Comparison of ENCODE assay signal across 8 mouse cellular contexts in genomic region chr8:79680555-79680954, GRCm38 (mm10). TPM values are rescaled to one million over a fixed set of nuclear protein-coding genes. Genes with fewer than 3 reads are reported as not detected.
DNase-seq lines count a peak whose midpoint lies in the region; ATAC-seq and TF ChIP-seq lines count a peak whose summit lies in the region.

No protein-coding gene starts in this region.

- H3K9me3 ChIP-seq in intestine, embryonic 14.5 days (ENCODE audit: control insufficient read depth, low read length): no peaks in the 10 kb centered on the region
- no peaks in the 10 kb centered on the region for H3K9me3 ChIP-seq in liver, postnatal 0 days (ENCODE audit: low read length)
- H3K9me3 ChIP-seq in neural tube, embryonic 15.5 days (replicated peaks): no peaks in the 10 kb centered on the region

- TF ChIP-seq EP300 in liver, postnatal 0 days (IDR thresholded peaks at IDR 0.05; ENCODE audit: low read depth): no peak

- ATAC-seq in intestine, embryonic 14.5 days (replicated peaks; ENCODE audit: low FRiP score, low TSS enrichment, low read depth): peak; percentile 78
- ATAC-seq in liver, postnatal 0 days: peak; percentile 76
- peak; percentile 59 for ATAC-seq in neural tube, embryonic 15.5 days (ENCODE audit: low FRiP score)

- DNase-seq in thymus, adult 2 months: peak; percentile 7
- DNase-seq in thymus, adult 18-20 months: no peak
- DNase-seq in cerebellum, postnatal 25 days: peak; percentile 43 to 57
- peak; percentile 24 to 28 for DNase-seq in gastrocnemius, postnatal 4 days (ENCODE audit: low spot score in 2 of 2)
- DNase-seq in intestine, embryonic 14.5 days (ENCODE audit: low spot score): peak; percentile 65
- DNase-seq in liver, postnatal 0 days: peak; percentile 24
- DNase-seq in frontal cortex, postnatal 10 days (ENCODE audit: low spot score in 2 of 2): no peak

- H3K27ac ChIP-seq in thymus, adult 2 months (ENCODE audit: control insufficient read depth, insufficient read depth, low read length): no peak overlapping the region
- H3K27ac ChIP-seq in intestine, embryonic 14.5 days (ENCODE audit: low read depth): no peak overlapping the region
- no peak overlapping the region for H3K27ac ChIP-seq in liver, postnatal 0 days (ENCODE audit: low read depth)
- no peak overlapping the region for H3K27ac ChIP-seq in neural tube, embryonic 15.5 days (replicated peaks)

- TF ChIP-seq CTCF in thymus, adult 2 months (IDR thresholded peaks at IDR 0.05; ENCODE audit: borderline replicate concordance, control insufficient read depth, extremely low read depth, insufficient read depth, low read length, poor library complexity): no peak
- no peak for TF ChIP-seq CTCF in liver, postnatal 0 days (IDR thresholded peaks at IDR 0.05; ENCODE audit: low read depth)

- H3K36me3 ChIP-seq in thymus, adult 2 months (ENCODE audit: control insufficient read depth, insufficient read depth, low read length): peaks cover 27% of the 10 kb centered on the region
- peaks cover 48% of the 10 kb centered on the region for H3K36me3 ChIP-seq in intestine, embryonic 14.5 days (ENCODE audit: control insufficient read depth, insufficient read depth, low read length)
- H3K36me3 ChIP-seq in liver, postnatal 0 days (replicated peaks; ENCODE audit: insufficient read depth, low read length): peaks cover 13% of the 10 kb centered on the region
- H3K36me3 ChIP-seq in neural tube, embryonic 15.5 days: peaks cover 31% of the 10 kb centered on the region

- no peaks in the 10 kb centered on the region for H3K27me3 ChIP-seq in thymus, adult 2 months (ENCODE audit: control insufficient read depth, insufficient read depth, low read length)
- no peaks in the 10 kb centered on the region for H3K27me3 ChIP-seq in intestine, embryonic 14.5 days (replicated peaks; ENCODE audit: control insufficient read depth, insufficient read depth, low read length)
- H3K27me3 ChIP-seq in liver, postnatal 0 days (ENCODE audit: insufficient read depth, low read length): no peaks in the 10 kb centered on the region
- no peaks in the 10 kb centered on the region for H3K27me3 ChIP-seq in neural tube, embryonic 15.5 days (replicated peaks)

- H3K4me2 ChIP-seq in intestine, embryonic 14.5 days (ENCODE audit: low read length): peak overlapping the region; percentile 60
- H3K4me2 ChIP-seq in liver, postnatal 0 days (ENCODE audit: low read depth, low read length): peak overlapping the region; percentile 76
- H3K4me2 ChIP-seq in neural tube, embryonic 15.5 days: peak overlapping the region; percentile 59

- peaks cover 4% of the 10 kb centered on the region; the same call in 1 of the 2 replicates for H3K4me1 ChIP-seq in thymus, adult 2 months (replicated peaks; ENCODE audit: control insufficient read depth, insufficient read depth, low read length)
- no peaks in the 10 kb centered on the region for H3K4me1 ChIP-seq in intestine, embryonic 14.5 days (replicated peaks; ENCODE audit: control insufficient read depth, insufficient read depth, low read length)
- peaks cover 9% of the 10 kb centered on the region for H3K4me1 ChIP-seq in liver, postnatal 0 days (ENCODE audit: insufficient read depth)
- 0 out of 2 replicates have a peak, but pooled peaks cover 7% of the 10 kb centered on the region for H3K4me1 ChIP-seq in neural tube, embryonic 15.5 days

- peak overlapping the region; percentile 39 for H3K4me3 ChIP-seq in thymus, adult 2 months (ENCODE audit: control insufficient read depth, insufficient read depth, low read length)
- H3K4me3 ChIP-seq in intestine, embryonic 14.5 days (ENCODE audit: low read depth, low read length): peak overlapping the region; percentile 40
- H3K4me3 ChIP-seq in liver, postnatal 0 days (ENCODE audit: low read depth, low read length): peak overlapping the region; percentile 55
- H3K4me3 ChIP-seq in neural tube, embryonic 15.5 days (replicated peaks): peak overlapping the region; percentile 30

- 0 out of 2 replicates have a peak overlapping the region, but pooled peaks have one; percentile 25 for H3K9ac ChIP-seq in intestine, embryonic 14.5 days (ENCODE audit: low read length)
- H3K9ac ChIP-seq in liver, postnatal 0 days (replicated peaks): peak overlapping the region; percentile 62
- no peak overlapping the region for H3K9ac ChIP-seq in neural tube, embryonic 15.5 days (replicated peaks)

- no peak for TF ChIP-seq POLR2A in thymus, adult 2 months (IDR thresholded peaks at IDR 0.05; ENCODE audit: control insufficient read depth, extremely low read depth, insufficient read depth, low read length, poor library complexity)

- 9% methylated on average over 34 of the region's 34 CpGs for WGBS in thymus, adult 2 months
- 8% methylated on average over 34 of the region's 34 CpGs for WGBS in intestine, embryonic 14.5 days
- 9% methylated on average over 34 of the region's 34 CpGs for WGBS in liver, postnatal 0 days (ENCODE audit: insufficient replicate concordance)
- 9% methylated on average over 34 of the region's 34 CpGs for WGBS in neural tube, embryonic 15.5 days

RNA-seq across cellular contexts. Expression of gene Abce1, which starts 31.0 kb away (rescaled TPM):
- 18.2 and 20.2 TPM in 2 replicates for polyA plus RNA-seq in thymus, adult 2 months (2012; rRNA removed)
- 10 to 100 TPM; 45.1 to 54.0 TPM for total RNA-seq in gastrocnemius, postnatal 4 days (2021)
- 108 and 117 TPM in 2 replicates for polyA plus RNA-seq in intestine, embryonic 14.5 days (2014; fragmentation: Nextera tagmentation; extraction: Ambion mirVana)
- polyA plus RNA-seq in liver, postnatal 0 days (2015; fragmentation: Nextera tagmentation; extraction: Ambion mirVana): 25.6 and 29.6 TPM in 2 replicates
- 80.6 and 89.9 TPM in 2 replicates for polyA plus RNA-seq in neural tube, embryonic 15.5 days (2015; fragmentation: Nextera tagmentation; extraction: Ambion mirVana)

RNA-seq across cellular contexts. Expression of gene Anapc10, which starts 31.1 kb away (rescaled TPM):
- 0.93 and 2.6 TPM in 2 replicates for polyA plus RNA-seq in thymus, adult 2 months (2012; rRNA removed)
- total RNA-seq in gastrocnemius, postnatal 4 days (2021): 1 to 10 TPM; 7.1 to 10.0 TPM
- 29.8 and 34.8 TPM in 2 replicates for polyA plus RNA-seq in intestine, embryonic 14.5 days (2014; fragmentation: Nextera tagmentation; extraction: Ambion mirVana)
- 14.1 and 14.5 TPM in 2 replicates for polyA plus RNA-seq in liver, postnatal 0 days (2015; fragmentation: Nextera tagmentation; extraction: Ambion mirVana)
- 35.7 and 37.5 TPM in 2 replicates for polyA plus RNA-seq in neural tube, embryonic 15.5 days (2015; fragmentation: Nextera tagmentation; extraction: Ambion mirVana)

RNA-seq across cellular contexts. Expression of gene Otud4, which starts 41.1 kb away (rescaled TPM):
- polyA plus RNA-seq in thymus, adult 2 months (2012; rRNA removed): 55.1 and 57.4 TPM in 2 replicates
- 10 to 100 TPM; 54.7 to 65.1 TPM for total RNA-seq in gastrocnemius, postnatal 4 days (2021)
- polyA plus RNA-seq in intestine, embryonic 14.5 days (2014; fragmentation: Nextera tagmentation; extraction: Ambion mirVana): 28.1 and 30.3 TPM in 2 replicates
- polyA plus RNA-seq in liver, postnatal 0 days (2015; fragmentation: Nextera tagmentation; extraction: Ambion mirVana): 5.1 and 5.3 TPM in 2 replicates
- 9.3 and 10.3 TPM in 2 replicates for polyA plus RNA-seq in neural tube, embryonic 15.5 days (2015; fragmentation: Nextera tagmentation; extraction: Ambion mirVana)

Comparison
In these comparisons a context has a peak if more than half of its experiments do, and no peak if none do; other contexts are left out.
1. DNase-seq: peak in thymus, adult 2 months (single experiment), cerebellum, postnatal 25 days (2 of 2), gastrocnemius, postnatal 4 days (2 of 2), intestine, embryonic 14.5 days (single experiment) and liver, postnatal 0 days (single experiment); none in thymus, adult 18-20 months (0 of 2) and frontal cortex, postnatal 10 days (0 of 2).
2. Peak in every context shown above with its lines, with median percentiles within 50 percentile points of each other: H3K4me3 ChIP-seq, ATAC-seq and H3K4me2 ChIP-seq.